Mouse (Mus musculus) v-Abl transformed pro-B cells (cell line): Measurements from ENCODE around the gene Catsper2.

Experiments used
- in situ Hi-C, 2 experiments: fragments of 400-800 bp; cut with MboI; formaldehyde crosslinking; loops; one replicate each; pipeline ENCODE4 v1.15.1; 2025; ENCODE audit not compliant: unreplicated experiment in 2 of 2

Catsper2 gene

DNA sequence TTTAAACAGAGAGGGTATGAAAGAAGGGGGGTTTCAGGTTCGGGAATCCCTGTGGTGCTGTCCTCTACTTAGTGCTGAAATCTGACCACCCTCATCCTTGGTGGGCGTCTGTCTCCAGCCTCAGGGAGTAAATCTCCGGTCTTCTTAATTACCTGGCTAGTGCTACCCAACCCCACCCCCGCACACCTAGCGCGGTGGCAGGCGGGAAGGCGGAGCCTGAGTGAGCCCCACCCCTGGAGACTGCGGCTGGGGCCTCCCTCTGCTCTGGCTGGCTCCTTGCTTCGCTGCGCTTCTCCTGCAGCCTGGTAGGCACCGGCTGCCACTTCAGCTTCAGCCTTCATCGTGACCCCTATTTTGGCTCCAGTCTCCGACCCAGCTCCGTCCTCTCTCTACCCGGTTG is 55.2 kb downstream of the Catsper2 start:
- in situ Hi-C loops = no loop called here

DNA sequence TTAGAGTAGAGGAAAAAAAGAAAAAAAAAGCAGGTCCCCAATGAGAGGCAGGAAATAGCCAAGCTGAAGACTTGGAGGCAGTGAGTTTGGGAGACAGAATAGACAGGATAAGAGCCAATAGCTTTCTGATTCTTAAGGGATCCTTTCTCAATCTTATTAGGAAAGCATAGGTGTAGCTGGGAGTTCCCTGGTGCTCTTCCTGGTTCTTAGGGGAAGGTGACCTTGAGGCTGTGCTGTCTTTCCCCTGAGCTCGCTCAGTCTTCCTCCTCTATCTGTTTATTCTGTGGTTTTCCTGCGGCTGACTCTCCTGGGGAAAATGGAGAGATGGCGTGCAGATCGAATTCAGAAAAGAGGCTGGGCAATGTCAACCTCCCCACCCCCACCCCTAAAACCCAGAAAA is 55.6 kb downstream of the Catsper2 start:
- in situ Hi-C loops = no loop called here

DNA sequence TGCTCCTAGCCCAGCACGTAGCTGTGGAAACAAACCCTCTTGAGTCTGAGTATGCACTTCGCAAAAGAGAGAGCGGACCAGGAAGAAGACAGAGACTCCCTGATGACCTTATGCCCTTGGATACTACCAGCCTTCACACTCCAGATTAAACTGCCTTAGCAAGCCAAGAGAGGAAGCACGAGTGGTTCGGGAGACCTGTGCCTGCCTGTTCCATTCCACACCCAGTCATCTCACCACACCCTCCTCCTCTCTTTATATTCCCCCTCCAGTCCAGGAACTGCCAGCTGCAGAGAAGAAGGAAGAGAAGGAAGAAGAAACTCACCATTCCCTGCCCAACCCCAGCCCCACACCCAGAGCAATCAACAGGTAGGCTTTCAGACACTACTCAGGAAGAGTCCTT is 56.1 kb downstream of the Catsper2 start, which contains the start of gene Ckmt1:
Gene Ckmt1, plus strand, starts transcription at position 221 of the 400 bp plus-strand sequence.
- in situ Hi-C loops = no loop called here

DNA sequence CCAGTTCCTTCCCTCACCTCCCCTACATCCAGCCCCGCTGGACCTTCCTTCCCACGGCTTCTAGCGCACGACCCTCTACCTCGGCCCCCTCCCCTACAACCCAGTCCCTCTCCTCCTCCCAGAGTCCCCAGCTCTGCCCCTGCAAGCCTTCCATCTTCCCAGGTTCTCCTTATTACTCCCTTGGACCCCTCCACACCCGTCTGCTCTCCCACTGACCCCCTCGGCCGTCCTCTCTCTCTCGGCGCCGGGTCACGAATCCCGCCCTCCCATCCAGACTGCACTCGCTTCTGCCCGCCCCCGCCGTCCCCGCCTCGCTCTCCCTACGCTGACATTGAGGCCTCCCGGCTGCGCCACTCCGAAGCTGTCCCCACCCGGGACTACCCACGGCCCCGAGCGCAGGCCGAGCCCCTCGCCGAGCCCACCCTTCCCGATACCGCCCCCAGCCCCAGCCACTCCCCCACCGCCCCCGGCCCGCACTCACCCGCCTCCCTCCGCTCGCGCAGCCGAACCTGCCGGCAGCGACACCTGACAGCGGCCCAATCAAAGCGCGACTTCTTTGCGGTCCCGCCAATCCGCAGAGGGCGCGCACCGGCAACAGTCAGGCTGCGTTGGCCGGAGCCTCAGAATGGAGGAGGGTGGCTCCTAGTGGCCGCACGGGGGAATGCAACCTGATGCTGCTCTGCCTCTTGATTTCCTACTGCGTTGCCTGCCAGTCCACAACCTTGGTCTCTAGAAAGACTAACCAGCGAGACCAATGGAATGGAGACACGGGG is 58.6 kb downstream of the Catsper2 start, which contains the start of gene Ppip5k1:
Gene Ppip5k1, minus strand, starts transcription at position 577 of the 773 bp plus-strand sequence.
- in situ Hi-C loops = no loop called here

DNA sequence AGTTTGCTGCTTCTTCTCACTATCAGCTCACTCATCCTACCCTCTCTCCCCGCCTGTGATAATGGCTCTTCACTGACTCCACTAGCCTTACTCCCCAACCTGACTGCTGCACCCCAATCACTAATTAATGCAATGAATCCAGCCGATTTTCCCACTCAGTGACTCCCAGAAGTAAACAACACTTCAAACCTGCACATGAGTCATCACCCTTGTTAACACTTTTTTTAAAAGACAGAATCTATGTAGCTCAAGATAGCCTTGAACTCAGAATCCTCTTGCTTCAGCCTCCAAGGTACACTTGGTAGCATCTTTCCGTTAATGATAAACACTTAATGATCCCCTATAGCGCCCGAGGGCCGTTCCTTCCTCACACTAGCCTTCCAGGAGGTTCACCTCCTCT is 59.2 kb downstream of the Catsper2 start:
- in situ Hi-C loops = no loop called here

GRCm38 (mm10) chr2:121353156-121353555 is 60.4 kb downstream of the Catsper2 start:
- in situ Hi-C loops = no loop called here
